Mouse (Mus musculus): ENCODE results near the gene Nav2. TPM values are rescaled to one million over a fixed set of nuclear protein-coding genes. Genes with fewer than 3 reads are reported as not detected.
A peak's percentile ranks its signal among the peaks of the same experiment; 100 is the strongest.

Nav2 gene
- polyA plus RNA-seq, 1 experiment from 2014 or later: 23.0 TPM

DNA sequence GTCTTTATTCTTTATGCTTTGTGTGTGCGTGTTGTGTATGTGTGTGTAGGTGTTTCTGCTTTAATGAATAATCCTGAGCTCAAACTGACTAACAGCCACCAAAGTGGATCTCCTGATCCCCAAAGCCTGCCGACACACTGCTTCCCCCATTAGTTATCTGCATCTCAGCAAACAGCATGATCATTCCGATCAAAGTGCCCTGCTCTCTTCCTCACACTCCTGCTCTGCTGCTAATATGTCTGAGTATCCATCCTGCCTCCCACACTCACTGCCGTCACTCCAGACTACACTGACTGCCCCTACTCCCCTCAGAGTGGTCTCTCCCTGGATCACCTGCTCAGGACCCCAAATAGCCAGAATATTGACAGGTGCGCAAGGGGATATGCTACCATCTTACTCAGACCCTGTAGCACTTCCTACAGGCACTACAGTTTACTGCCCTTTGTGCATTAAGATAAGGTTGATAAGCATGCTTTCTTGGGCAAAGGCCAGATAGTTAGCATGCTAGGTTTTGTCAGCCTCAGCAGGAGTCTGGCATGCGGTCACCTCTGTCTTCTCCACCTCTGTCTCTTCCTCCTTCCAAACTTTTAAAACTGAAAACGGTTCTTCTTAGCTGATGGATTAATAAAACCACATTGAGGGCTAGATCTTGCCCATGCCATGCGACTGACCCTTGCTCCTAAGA is 382.8 kb downstream of the Nav2 start:
- Histone ChIP-seq H3K4me1 (no peaks in the 10 kb centered on the region), H3K9me3 (no peaks in the 10 kb centered on the region), H3K27me3 (no peaks in the 10 kb centered on the region), H3K27ac (replicated peaks) (no peak overlapping the region), H3K4me2 (replicated peaks) (no peak overlapping the region), H3K36me3 (no peaks in the 10 kb centered on the region), H3K9ac (replicated peaks) (no peak overlapping the region), H3K4me3 (no peak overlapping the region)
- WGBS: 95% methylated on average over 8 of the region's 8 CpGs
- no peak for ATAC-seq (ENCODE audit: low FRiP score, low read depth)

DNA sequence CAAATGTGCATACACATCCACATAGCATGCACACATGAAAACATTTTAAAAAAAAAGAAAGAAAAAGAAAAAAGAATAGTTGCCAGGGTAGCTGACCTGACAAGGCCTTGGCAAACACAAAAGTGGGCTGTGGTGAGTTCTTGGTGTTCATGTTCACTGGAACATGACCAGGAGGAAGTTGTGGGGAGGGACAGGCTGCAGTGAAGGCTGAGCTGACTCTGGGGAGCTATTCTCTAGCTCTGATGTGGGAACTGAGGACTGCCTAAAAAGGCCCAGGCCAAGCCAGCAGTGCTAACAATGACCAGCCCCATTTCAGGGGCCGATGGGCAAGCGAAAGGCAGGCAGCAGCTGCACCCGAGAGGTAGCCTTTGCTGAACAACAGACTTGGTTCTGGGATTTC is 388.6 kb downstream of the Nav2 start:
- Histone ChIP-seq H3K27me3 (peaks cover 10% of the 10 kb centered on the region; the same call in 1 of the 2 replicates), H3K9ac (replicated peaks) (no peak overlapping the region), H3K9me3 (no peaks in the 10 kb centered on the region), H3K4me3 (no peak overlapping the region), H3K27ac (replicated peaks) (no peak overlapping the region), H3K4me2 (replicated peaks) (no peak overlapping the region), H3K4me1 (peaks cover 3% of the 10 kb centered on the region; the same call in 1 of the 2 replicates), H3K36me3 (no peaks in the 10 kb centered on the region)
- no peak for ATAC-seq (ENCODE audit: low FRiP score, low read depth)
- WGBS: 59% methylated on average over 3 of the region's 3 CpGs

DNA sequence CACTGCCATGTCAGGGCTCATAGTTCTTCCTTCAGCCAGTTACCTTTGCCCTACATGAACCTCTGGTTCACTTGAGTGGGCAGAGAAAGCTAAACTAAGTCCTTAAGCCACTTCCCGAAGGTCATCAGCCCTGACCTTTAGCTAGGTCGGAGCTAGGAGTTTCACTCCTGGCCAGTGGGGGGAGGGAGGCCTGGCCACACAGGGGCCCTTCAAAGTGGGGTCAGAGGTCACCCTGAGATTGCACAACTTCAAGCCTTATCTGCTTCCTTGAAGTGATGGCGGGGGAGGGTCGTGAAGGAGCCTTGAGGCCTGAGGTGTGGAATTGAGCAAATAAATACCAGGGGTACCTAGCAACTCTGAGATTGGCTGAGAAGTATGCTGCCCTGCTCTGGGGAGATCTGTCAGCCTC is 389.9 kb downstream of the Nav2 start:
- peaks cover 17% of the 10 kb centered on the region; the same call in 1 of the 2 replicates for H3K27me3 ChIP-seq
- WGBS: 17% methylated on average over 4 of the region's 4 CpGs
- ATAC-seq (ENCODE audit: low FRiP score, low read depth): no peak
- H3K9ac ChIP-seq (replicated peaks): no peak overlapping the region
- H3K9me3 ChIP-seq: no peaks in the 10 kb centered on the region
- no peaks in the 10 kb centered on the region for H3K36me3 ChIP-seq
- no peak overlapping the region for H3K4me3 ChIP-seq
- no peak overlapping the region for H3K4me2 ChIP-seq (replicated peaks)
- H3K27ac ChIP-seq (replicated peaks): no peak overlapping the region
- H3K4me1 ChIP-seq: peaks cover 5% of the 10 kb centered on the region; the same call in 1 of the 2 replicates

DNA sequence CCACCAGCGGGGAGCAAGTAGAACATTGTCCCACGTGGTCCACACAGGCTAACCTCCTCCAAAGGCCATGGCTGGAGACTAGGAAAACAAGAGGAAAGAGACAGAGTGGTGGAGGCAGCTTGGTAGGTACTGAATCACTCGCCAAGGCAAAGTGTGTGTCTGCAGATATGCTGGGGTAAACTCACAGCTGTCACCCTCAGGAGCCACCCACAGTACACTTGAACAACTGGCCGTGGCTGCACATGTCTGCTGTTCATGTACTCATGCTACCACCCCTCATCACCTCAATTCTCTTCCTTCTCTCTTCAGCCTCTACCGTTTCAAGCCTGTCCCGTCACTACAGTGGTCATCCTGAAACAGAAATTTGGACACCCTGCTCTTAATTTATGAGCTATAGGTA is 393.0 kb downstream of the Nav2 start:
- no peak overlapping the region for H3K4me3 ChIP-seq
- no peak overlapping the region for H3K27ac ChIP-seq (replicated peaks)
- 79% methylated on average over 6 of the region's 6 CpGs for WGBS
- peaks cover 41% of the 10 kb centered on the region for H3K27me3 ChIP-seq
- no peaks in the 10 kb centered on the region for H3K9me3 ChIP-seq
- H3K36me3 ChIP-seq: no peaks in the 10 kb centered on the region
- ATAC-seq (ENCODE audit: low FRiP score, low read depth): no peak
- no peak overlapping the region for H3K4me2 ChIP-seq (replicated peaks)
- peaks cover 19% of the 10 kb centered on the region; the same call in 1 of the 2 replicates for H3K4me1 ChIP-seq
- no peak overlapping the region for H3K9ac ChIP-seq (replicated peaks)

DNA sequence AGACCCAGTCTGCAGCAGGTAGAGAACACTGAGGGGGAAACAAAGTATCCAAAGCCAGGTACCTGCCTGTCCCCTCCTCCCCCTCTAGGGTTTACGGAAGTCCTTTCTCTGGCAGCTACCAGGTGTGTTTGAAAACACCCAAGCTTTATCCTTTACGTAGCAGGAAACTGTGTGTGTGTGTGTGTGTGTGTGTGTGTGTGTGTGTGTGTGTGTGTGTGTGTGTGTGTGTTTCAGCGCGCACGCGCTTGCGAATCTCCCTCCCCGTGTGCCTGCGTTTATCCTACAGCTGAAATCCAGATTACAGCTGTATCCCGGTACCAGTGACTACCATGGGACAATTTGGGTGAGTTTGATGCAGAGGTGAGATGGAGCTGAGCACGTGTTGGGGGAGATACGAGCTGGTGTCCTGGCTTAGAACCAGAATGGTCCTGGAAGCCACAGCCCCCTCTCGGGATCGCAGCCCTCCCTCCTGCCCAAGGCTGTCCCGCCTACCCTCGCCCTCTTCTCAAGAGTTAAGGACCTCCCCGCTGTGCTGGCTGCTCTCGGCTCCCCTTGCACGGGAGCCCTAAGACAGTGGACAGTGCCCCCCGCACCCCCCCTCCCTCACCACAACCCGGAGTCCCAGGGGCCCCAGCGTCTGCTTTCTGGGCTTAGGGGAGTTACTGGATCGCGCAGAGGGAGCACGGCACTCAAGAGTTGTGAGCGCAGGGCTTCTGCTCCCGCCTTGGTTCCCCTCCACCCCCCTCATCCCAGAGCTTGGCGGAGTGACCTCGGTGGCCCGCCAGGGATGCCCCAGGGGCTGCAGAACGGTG is 395.3 kb downstream of the Nav2 start:
- WGBS: under 1% methylated on average over 26 of the region's 31 CpGs
- Histone ChIP-seq H3K27me3 (peaks cover 41% of the 10 kb centered on the region), H3K4me1 (peaks cover 16% of the 10 kb centered on the region; the same call in 1 of the 2 replicates), H3K27ac (replicated peaks) (no peak overlapping the region), H3K36me3 (no peaks in the 10 kb centered on the region), H3K9ac (replicated peaks) (peak overlapping the region; percentile 24; the same call in 1 of the 2 replicates), H3K9me3 (no peaks in the 10 kb centered on the region), H3K4me3 (peak overlapping the region; percentile 35), H3K4me2 (replicated peaks) (peak overlapping the region; percentile 61)
- ATAC-seq (ENCODE audit: low FRiP score, low read depth): peak; percentile 75

DNA sequence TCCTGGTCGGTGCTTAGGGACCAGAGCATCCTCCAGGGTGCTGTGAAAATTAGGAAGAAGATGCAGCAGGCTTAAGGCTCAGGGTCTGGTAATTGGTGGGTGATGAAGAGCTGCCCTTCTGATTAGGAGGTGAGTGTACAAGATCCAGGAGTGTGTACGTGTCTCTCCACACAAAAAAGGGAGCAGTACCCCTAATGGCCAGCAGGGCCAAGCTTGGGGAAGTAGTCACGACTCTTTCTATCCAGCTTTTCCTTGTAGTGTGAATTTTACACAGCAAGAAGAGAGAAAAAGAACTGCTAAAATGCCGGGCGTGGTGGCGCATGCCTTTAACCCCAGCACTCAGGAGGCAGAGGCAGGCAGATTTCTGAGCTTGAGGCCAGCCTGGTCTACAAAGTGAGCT is 399.2 kb downstream of the Nav2 start:
- Histone ChIP-seq H3K27me3 (peaks cover 28% of the 10 kb centered on the region), H3K9ac (replicated peaks) (no peak overlapping the region), H3K36me3 (no peaks in the 10 kb centered on the region), H3K9me3 (no peaks in the 10 kb centered on the region), H3K4me1 (peaks cover 16% of the 10 kb centered on the region; the same call in 1 of the 2 replicates), H3K4me3 (no peak overlapping the region), H3K27ac (replicated peaks) (no peak overlapping the region), H3K4me2 (replicated peaks) (no peak overlapping the region)
- ATAC-seq (ENCODE audit: low FRiP score, low read depth): no peak
- 91% methylated on average over 6 of the region's 6 CpGs for WGBS

DNA sequence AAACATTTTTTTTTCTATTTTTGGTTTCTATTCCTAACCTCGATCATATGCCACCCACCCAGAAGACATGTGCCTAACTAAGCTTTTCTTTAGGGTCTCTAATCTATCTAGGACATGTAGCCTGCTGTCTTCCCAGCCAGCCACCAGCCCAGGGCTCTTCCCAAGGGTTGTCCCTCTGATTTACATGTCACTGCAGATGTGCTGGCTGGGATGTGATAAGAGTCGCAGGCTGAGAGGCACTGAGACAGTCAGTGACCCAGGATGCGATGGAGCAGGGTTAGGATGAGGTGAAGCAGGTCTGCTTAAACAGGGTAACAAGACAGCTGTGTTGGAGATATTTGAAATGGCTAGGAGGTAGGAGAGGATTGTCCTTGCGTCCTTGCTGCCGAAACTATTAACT is 401.2 kb downstream of the Nav2 start:
- Histone ChIP-seq H3K27ac (replicated peaks) (no peak overlapping the region), H3K27me3 (peaks cover 11% of the 10 kb centered on the region), H3K4me3 (no peak overlapping the region), H3K9me3 (no peaks in the 10 kb centered on the region), H3K4me2 (replicated peaks) (no peak overlapping the region), H3K9ac (replicated peaks) (no peak overlapping the region), H3K4me1 (peaks cover 1% of the 10 kb centered on the region; the same call in 1 of the 2 replicates), H3K36me3 (no peaks in the 10 kb centered on the region)
- ATAC-seq (ENCODE audit: low FRiP score, low read depth): no peak
- 75% methylated on average over 5 of the region's 5 CpGs for WGBS

DNA sequence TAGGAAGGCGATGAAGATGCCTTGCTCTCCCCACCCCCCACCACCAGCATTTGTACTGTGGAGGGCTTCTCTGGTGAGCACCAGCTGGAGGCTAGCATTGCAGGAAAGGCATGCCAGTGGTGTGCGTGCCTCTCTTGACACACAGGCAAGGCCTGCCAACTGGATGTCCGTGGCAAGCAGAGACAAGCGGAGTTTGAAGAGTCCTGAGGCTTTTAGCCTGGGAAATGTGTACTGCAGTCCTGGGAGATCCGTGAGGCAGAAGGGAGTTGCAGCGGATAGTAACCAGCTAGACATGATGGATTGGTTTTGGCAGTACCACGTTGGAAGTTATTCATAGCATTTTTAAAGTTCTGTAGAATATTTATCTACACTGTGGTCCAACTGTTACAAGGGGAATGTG is 405.4 kb downstream of the Nav2 start:
- WGBS: 86% methylated on average over 7 of the region's 7 CpGs

DNA sequence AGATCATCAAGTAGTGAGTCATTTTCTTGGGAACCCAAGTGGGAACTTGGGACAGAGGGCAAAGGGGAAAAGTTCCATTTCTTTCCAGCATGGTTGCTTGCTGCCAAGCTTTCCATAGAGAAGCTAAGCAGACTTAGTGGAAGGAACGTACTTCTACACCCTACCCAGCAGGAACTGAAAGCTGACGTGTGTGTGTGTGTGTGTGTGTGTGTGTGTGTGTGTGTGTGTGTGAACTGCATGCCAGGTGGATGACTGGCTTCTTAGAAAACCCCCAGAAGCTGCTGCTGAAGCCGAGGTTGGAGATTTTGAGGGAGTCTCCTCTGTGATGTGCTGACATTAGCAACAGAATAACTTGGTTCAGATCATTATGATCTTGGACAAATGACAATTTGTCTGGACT is 406.5 kb downstream of the Nav2 start:
- Histone ChIP-seq H3K4me3 (no peak overlapping the region), H3K27me3 (no peaks in the 10 kb centered on the region), H3K4me1 (no peaks in the 10 kb centered on the region), H3K36me3 (no peaks in the 10 kb centered on the region), H3K4me2 (replicated peaks) (no peak overlapping the region), H3K9ac (replicated peaks) (no peak overlapping the region), H3K9me3 (no peaks in the 10 kb centered on the region), H3K27ac (replicated peaks) (no peak overlapping the region)
- WGBS: 73% methylated on average over 3 of the region's 3 CpGs
- ATAC-seq (ENCODE audit: low FRiP score, low read depth): no peak

More for the DNA sequence above, 405.4 kb downstream of the Nav2 start:
- no peaks in the 10 kb centered on the region for H3K9me3 ChIP-seq
- no peak for ATAC-seq (ENCODE audit: low FRiP score, low read depth)
- no peak overlapping the region for H3K27ac ChIP-seq (replicated peaks)
- H3K4me1 ChIP-seq: no peaks in the 10 kb centered on the region
- no peak overlapping the region for H3K4me3 ChIP-seq
- H3K36me3 ChIP-seq: no peaks in the 10 kb centered on the region
- no peaks in the 10 kb centered on the region for H3K27me3 ChIP-seq
- H3K9ac ChIP-seq (replicated peaks): no peak overlapping the region
- no peak overlapping the region for H3K4me2 ChIP-seq (replicated peaks)

DNA sequence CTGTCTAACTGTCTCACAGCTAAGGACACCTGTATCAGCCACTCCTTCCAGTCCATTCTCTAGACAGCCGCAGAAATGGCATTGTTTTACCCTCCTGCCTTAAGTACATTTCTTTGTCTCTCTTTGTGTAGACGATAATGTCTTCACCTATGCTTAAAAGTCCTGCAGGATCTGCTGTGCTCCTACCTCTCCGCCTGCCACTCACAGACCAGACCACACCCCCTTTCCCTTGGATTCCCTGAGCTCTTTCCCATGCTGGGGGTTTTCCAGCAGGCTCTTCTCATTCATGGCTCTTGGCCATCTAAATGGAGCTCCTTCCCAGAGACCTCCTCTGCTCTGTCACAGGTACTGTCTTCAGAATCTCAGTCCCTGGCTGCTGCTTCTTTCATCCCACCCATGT is 408.1 kb downstream of the Nav2 start:
- WGBS: 88% methylated on average over 3 of the region's 3 CpGs
- Histone ChIP-seq H3K9me3 (no peaks in the 10 kb centered on the region), H3K36me3 (no peaks in the 10 kb centered on the region), H3K4me3 (no peak overlapping the region), H3K27ac (replicated peaks) (no peak overlapping the region), H3K4me2 (replicated peaks) (no peak overlapping the region), H3K9ac (replicated peaks) (no peak overlapping the region), H3K4me1 (peaks cover 4% of the 10 kb centered on the region; the same call in 1 of the 2 replicates), H3K27me3 (no peaks in the 10 kb centered on the region)
- no peak for ATAC-seq (ENCODE audit: low FRiP score, low read depth)

DNA sequence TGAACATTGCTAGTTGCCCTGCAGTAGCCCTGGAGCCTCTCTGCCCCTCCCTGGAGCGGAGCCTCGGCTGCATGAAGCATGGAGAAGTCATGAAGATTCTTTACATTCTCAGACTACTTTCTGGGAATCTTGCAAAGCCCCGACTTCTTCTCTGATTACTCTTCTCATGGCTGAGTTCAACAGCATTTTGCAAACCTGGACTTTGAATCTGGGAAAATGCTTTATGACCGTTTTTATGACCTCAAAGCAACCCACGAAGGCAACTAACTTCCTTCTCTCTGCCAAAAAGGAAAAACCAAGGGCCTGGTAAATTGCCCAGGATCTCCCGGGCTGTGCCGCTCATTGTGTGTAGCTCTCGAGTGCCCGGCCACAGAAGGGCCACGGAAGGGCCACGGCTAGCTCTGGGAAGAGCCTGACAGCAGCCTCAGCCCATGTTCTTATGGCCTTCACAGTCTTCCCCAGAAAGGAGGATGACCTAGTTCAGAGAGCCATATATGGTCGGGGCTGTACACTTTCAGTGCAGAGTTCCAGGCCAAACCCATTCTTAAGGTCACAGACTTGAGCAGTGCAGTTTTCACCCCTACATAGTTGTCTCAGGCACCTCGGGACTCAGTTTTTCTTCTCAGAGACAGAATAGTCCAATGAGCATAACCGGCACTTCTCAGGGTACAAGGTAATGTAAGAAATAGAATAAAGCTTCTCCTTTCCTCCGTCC is 409.8 kb downstream of the Nav2 start:
- Histone ChIP-seq H3K27me3 (no peaks in the 10 kb centered on the region), H3K4me3 (no peak overlapping the region), H3K9me3 (no peaks in the 10 kb centered on the region), H3K36me3 (no peaks in the 10 kb centered on the region), H3K4me2 (replicated peaks) (no peak overlapping the region), H3K9ac (replicated peaks) (no peak overlapping the region), H3K27ac (replicated peaks) (no peak overlapping the region), H3K4me1 (peaks cover 4% of the 10 kb centered on the region; the same call in 1 of the 2 replicates)
- 92% methylated on average over 15 of the region's 15 CpGs for WGBS
- no peak for ATAC-seq (ENCODE audit: low FRiP score, low read depth)

DNA sequence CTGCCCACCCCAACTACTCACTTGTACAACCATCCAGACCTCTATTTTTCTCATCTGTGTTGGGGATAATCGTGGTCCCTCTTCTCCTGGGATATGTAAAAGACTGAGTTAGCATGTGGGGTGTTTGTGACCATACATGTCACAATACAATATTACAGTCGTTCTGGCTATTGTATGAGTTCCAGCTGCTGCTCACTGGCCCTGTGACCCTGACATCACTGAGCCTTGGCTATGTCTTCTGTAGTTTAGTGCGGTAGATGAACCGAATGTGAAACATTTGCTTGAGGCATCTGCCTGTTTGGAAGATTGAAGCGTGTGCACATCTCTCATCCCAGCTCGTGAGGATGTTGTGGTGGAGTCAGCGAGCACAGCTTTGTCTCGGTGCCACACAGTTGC is 410.4 kb downstream of the Nav2 start:
- Histone ChIP-seq H3K4me2 (replicated peaks) (no peak overlapping the region), H3K27me3 (no peaks in the 10 kb centered on the region), H3K4me3 (no peak overlapping the region), H3K27ac (replicated peaks) (no peak overlapping the region), H3K4me1 (peaks cover 4% of the 10 kb centered on the region; the same call in 1 of the 2 replicates), H3K9ac (replicated peaks) (no peak overlapping the region), H3K36me3 (no peaks in the 10 kb centered on the region), H3K9me3 (no peaks in the 10 kb centered on the region)
- no peak for ATAC-seq (ENCODE audit: low FRiP score, low read depth)
- 90% methylated on average over 8 of the region's 8 CpGs for WGBS

Data from midbrain, embryonic 12.5 days (tissue).